Mouse (Mus musculus): ENCODE data around the gene Shh. TPM values are rescaled to one million over a fixed set of nuclear protein-coding genes. Genes with fewer than 3 reads are reported as not detected.

The Shh gene
- not detected in 2 replicates for polyA plus RNA-seq (2011; ENCODE audit: insufficient read depth, insufficient read length, low replicate concordance, missing spikeins)

DNA sequence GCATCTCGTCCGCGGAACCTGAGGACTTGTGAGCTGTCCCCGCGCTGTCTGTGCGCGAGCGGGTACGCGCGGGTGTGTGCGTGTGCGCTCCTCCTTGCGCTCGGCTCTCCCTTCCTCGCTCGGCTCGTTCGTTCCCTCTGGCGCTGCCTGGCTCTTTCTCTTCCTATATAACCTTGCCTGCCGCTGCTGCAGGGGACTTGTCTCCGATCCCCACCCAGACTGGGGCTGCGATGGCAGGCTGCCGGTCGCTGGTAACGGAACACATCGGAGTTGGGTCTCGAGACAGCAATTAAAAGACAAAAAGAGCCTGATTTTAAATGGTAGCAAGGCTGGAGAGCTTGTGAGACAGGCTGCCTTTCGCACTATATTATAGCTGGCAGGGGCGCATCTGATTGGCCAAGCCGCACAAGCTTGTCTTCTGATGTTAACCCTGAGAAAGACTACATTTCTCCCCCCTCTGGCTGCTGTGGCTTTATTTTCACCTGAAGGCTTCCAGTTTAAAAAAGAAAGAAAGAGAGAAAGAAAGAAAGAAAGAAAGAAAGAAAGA lies at the start of gene Shh:
TSS of gene Shh (minus strand) at position 497 of the 547 bp plus-strand sequence.
- TF ChIP-seq CTCF (IDR thresholded peaks at IDR 0.05; ENCODE audit: control insufficient read depth, insufficient read depth, low read length): no peak
- no peak for TF ChIP-seq POLR2A (IDR thresholded peaks at IDR 0.05; ENCODE audit: borderline replicate concordance, control insufficient read depth, low read depth, low read length)
- H3K4me1 ChIP-seq (ENCODE audit: control insufficient read depth, insufficient read depth, low read length): no peaks in the 10 kb centered on the region
- no peak within 1 kb of the TSS for H3K27ac ChIP-seq (ENCODE audit: control insufficient read depth, insufficient read depth, low read depth, low read length, poor library complexity)
- H3K4me3 ChIP-seq (replicated peaks; ENCODE audit: control insufficient read depth, low read depth, low read length): no peak within 1 kb of the TSS
- WGBS: 5% methylated on average over 31 of the region's 31 CpGs

DNA sequence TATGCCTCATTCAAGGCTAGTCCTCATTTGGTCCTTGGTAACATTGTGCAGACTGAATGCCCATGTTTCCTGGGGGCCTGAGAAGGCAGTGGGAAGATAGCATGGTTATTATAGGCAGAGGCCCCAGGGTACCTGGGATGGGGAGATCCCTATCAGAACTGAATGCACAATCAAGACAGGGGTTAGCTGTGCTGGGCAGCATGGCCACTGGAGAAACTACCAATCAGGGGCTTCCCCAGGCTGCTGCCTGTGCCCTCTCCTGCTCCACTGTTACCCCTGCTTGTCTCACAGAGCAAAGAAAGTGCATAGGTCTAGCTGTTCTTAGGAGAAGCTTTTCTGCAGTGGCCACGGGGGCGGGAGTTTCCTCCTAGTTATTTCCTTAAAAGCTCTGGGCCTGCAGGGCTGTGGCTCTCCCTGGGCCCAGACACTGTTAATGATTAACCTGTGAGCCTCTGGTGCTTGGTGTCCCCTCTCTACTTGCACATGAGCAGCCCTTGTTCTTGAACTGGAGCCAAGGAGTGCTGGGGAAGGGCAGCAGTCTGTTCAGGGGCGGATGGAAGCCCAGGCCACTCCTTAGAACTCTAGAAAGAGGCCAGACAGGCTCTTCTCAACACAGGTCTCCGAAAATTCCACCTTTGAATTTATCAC lies 33.9 kb upstream of the Shh start:
- Histone ChIP-seq H3K4me1 (ENCODE audit: control insufficient read depth, insufficient read depth, low read length) (no peaks in the 10 kb centered on the region), H3K27ac (ENCODE audit: control insufficient read depth, insufficient read depth, low read depth, low read length, poor library complexity) (no peak overlapping the region), H3K4me3 (replicated peaks; ENCODE audit: control insufficient read depth, low read depth, low read length) (no peak overlapping the region)
- WGBS: 34% methylated on average over 4 of the region's 4 CpGs
- no peak for TF ChIP-seq CTCF (IDR thresholded peaks at IDR 0.05; ENCODE audit: control insufficient read depth, insufficient read depth, low read length)
- TF ChIP-seq POLR2A (IDR thresholded peaks at IDR 0.05; ENCODE audit: borderline replicate concordance, control insufficient read depth, low read depth, low read length): no peak

DNA sequence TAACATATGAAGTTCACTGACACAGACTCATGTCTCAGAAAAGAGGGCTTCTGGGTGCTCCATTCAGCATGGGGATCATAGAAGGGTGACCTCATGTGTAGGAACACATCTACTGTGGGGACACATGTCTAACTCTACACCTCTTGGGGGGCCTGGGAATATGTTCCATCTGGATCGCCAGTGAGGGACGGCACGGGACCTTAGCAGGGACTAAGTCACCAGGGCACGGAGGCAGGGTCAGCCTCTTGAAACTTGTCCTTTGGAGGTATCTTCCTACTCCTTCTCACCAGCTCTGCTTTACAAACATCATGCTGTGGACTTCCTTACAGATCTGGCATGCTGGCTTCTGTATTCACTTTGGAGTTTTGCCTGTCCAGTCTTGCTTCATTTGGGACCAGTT lies 31.8 kb upstream of the Shh start:
- Histone ChIP-seq H3K4me1 (ENCODE audit: control insufficient read depth, insufficient read depth, low read length) (no peaks in the 10 kb centered on the region), H3K27ac (ENCODE audit: control insufficient read depth, insufficient read depth, low read depth, low read length, poor library complexity) (no peak overlapping the region), H3K4me3 (replicated peaks; ENCODE audit: control insufficient read depth, low read depth, low read length) (no peak overlapping the region)
- TF ChIP-seq POLR2A (IDR thresholded peaks at IDR 0.05; ENCODE audit: borderline replicate concordance, control insufficient read depth, low read depth, low read length) (no peak), CTCF (IDR thresholded peaks at IDR 0.05; ENCODE audit: control insufficient read depth, insufficient read depth, low read length) (no peak)
- WGBS: 84% methylated on average over 4 of the region's 4 CpGs

DNA sequence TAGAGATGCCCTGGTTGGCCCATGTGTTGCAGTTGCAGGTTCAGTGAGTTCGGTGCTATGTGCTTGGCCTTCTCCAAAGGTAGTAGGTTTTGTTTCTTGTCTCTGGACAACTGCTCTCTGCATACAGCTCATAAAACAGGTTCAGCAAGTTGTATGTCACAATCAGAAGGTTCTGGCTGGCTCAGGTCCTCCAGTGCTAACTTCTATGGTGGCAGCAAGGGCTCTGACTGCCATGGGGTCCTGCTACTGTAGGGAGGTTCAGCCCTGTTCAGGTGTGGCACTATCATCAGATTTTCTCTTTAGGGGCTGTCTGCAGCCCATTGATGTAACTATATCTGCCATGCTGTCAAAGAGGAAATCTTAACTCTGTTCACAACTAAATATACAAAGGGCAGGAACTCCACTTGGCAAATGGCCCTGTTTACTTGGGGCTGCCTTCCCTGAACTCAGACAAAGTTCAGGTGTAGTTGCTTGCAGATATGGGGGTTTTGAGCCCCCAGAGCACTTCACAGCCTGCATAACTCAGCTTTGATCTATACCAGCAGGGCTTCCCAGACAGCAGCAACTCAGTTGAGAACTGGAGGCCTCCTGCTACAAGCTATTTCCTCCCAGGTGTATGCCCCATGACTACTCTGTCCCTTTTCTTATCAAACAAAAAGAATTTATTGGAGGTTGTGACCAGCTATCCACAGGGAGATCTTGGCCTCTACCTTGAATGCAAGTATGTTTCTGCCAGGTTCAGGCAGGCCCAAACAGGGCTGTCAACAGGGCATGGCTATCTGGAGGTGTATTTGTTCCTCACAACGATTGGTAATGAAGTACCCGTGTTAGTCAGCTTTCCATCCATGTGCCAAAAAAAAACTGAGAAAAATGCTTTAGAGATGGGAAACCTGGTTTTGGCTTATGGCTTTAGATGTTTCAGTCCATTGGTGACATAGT lies 28.9 kb upstream of the Shh start:
- 82% methylated on average over 3 of the region's 3 CpGs for WGBS
- Histone ChIP-seq H3K27ac (ENCODE audit: control insufficient read depth, insufficient read depth, low read depth, low read length, poor library complexity) (no peak overlapping the region), H3K4me1 (ENCODE audit: control insufficient read depth, insufficient read depth, low read length) (no peaks in the 10 kb centered on the region; the same call in 1 of the 2 replicates), H3K4me3 (replicated peaks; ENCODE audit: control insufficient read depth, low read depth, low read length) (no peak overlapping the region)
- TF ChIP-seq POLR2A (IDR thresholded peaks at IDR 0.05; ENCODE audit: borderline replicate concordance, control insufficient read depth, low read depth, low read length) (no peak), CTCF (IDR thresholded peaks at IDR 0.05; ENCODE audit: control insufficient read depth, insufficient read depth, low read length) (no peak)

DNA sequence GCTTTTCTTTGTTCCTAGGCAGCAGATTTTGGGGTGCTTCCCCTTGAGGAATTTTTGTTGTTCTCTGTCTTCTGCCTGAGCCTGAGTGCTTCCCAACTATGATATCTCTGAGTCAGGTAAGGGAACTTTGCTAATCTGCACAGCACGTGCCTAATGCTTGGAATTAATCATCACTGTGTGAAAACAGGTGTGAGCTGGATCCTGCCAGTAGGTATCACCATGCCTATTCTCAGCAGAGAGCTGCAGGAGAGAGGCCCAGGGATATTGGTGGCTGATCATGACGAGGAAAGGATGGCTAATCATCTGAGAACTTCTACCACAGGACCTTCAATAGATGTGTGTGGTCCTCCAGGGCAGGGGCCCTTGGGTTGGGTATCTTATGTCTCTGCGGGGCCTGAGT lies 26.5 kb upstream of the Shh start:
- TF ChIP-seq POLR2A (IDR thresholded peaks at IDR 0.05; ENCODE audit: borderline replicate concordance, control insufficient read depth, low read depth, low read length) (no peak), CTCF (IDR thresholded peaks at IDR 0.05; ENCODE audit: control insufficient read depth, insufficient read depth, low read length) (no peak)
- whole genome bisulfite sequencing: 62% methylated on average over 3 of the region's 3 CpGs

DNA sequence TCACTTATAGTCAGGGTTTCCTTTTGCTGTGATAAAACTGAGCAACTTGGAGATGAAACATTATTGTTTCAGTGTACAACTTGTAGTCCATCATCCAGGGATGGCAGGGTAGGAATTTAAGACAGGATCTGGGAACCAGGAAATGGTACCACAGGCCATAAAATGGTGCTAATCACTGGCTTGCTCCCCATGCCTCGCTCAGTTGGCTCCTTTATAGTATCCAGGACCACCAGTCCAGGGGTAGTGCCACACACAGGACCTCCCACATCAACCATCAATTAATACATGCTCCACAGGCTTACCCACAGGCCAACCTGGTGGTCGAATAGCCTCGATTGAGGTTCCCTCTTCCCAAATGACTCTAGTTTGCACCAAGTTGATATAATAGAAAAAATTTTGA lies 15.9 kb upstream of the Shh start:
- WGBS: 60% methylated on average over 3 of the region's 3 CpGs
- H3K27ac ChIP-seq (ENCODE audit: control insufficient read depth, insufficient read depth, low read depth, low read length, poor library complexity): no peak overlapping the region
- TF ChIP-seq POLR2A (IDR thresholded peaks at IDR 0.05; ENCODE audit: borderline replicate concordance, control insufficient read depth, low read depth, low read length) (no peak), CTCF (IDR thresholded peaks at IDR 0.05; ENCODE audit: control insufficient read depth, insufficient read depth, low read length) (no peak)
- H3K4me3 ChIP-seq (replicated peaks; ENCODE audit: control insufficient read depth, low read depth, low read length): no peak overlapping the region
- H3K4me1 ChIP-seq (ENCODE audit: control insufficient read depth, insufficient read depth, low read length): no peaks in the 10 kb centered on the region

More for the DNA sequence above, 26.5 kb upstream of the Shh start:
- Histone ChIP-seq H3K4me3 (replicated peaks; ENCODE audit: control insufficient read depth, low read depth, low read length) (no peak overlapping the region), H3K27ac (ENCODE audit: control insufficient read depth, insufficient read depth, low read depth, low read length, poor library complexity) (no peak overlapping the region), H3K4me1 (ENCODE audit: control insufficient read depth, insufficient read depth, low read length) (no peaks in the 10 kb centered on the region; the same call in 1 of the 2 replicates)

DNA sequence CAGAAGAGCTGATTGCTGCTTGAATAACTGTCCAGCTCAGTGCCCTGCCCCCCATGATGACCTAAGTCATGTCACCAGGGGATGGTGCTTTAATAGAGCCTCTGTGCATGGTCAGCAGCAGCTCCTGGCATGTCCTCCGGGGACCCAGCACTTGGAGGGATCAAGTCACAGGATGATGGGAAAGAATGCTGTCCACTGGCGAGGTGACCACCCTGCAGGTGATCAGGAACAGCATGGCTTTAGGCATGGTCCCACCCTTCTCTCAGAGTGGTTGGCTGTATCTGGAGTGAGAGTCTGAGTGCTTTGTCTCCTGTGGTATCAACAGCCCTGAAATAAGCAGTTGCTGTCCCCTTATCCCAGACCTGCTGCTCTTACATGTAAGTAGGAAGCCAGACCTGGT lies 14.7 kb upstream of the Shh start:
- WGBS: 71% methylated on average over 2 of the region's 2 CpGs
- no peak for TF ChIP-seq POLR2A (IDR thresholded peaks at IDR 0.05; ENCODE audit: borderline replicate concordance, control insufficient read depth, low read depth, low read length)
- no peak for TF ChIP-seq CTCF (IDR thresholded peaks at IDR 0.05; ENCODE audit: control insufficient read depth, insufficient read depth, low read length)
- Histone ChIP-seq H3K4me1 (ENCODE audit: control insufficient read depth, insufficient read depth, low read length) (no peaks in the 10 kb centered on the region), H3K4me3 (replicated peaks; ENCODE audit: control insufficient read depth, low read depth, low read length) (no peak overlapping the region), H3K27ac (ENCODE audit: control insufficient read depth, insufficient read depth, low read depth, low read length, poor library complexity) (no peak overlapping the region)
